Mouse (Mus musculus): ENCODE results near the gene Rbms1. TPM values are rescaled to one million over a fixed set of nuclear protein-coding genes. Genes with fewer than 3 reads are reported as not detected.

Gene Rbms1
- total and polyA plus RNA-seq, 3 experiments, result 10.1 to 27.4 TPM; not detected in 1

DNA sequence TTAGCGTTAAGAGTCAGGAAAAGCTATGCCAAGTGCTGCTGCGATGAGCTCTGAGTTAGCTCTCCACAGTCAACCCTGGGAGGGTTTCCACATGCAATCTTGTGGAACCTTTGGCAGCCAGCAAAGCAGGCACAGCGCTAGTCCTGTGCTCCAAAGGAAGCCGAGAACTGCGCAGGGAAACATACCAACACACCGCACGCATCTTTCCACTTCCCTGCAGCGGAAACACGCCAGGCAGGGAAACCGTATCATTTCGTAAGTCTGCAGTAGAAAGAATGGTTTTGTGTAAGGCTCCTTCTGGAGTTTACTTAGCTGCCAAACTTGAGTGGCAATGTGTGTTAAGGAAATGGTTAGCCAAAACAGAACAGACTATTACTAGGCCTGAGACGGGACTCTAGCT is 150.0 kb downstream of the Rbms1 start:
- no peak for DNase-seq (ENCODE audit: low read depth, low spot score)
- H3K79me2 ChIP-seq (ENCODE audit: control insufficient read depth, insufficient read depth, low read length, poor library complexity), result no peaks in the 10 kb centered on the region; the same call in 1 of the 2 replicates

DNA sequence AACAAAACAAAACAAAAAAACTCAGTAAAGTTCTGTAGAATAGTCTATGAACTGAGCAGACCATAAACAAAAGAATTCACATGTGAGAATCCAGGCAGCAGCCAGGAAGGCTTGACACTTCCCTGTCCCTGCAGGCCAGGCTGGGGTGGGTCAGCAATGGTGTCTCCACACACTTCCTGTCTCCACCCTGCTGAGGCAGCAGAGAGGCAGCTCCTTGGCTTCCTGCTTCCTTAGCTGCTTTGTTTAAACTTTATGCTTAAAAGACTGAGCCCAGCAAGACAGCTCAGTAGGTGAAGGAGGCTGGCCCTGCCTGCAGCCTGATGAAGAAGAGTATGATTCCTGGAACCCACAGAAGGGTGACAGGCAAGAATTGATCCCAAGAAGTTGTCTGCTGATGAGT is 152.4 kb downstream of the Rbms1 start:
- no peak overlapping the region for H3K9ac ChIP-seq (ENCODE audit: control insufficient read depth, low read depth, low read length, poor library complexity, severe bottlenecking)
- H3K4me1 ChIP-seq (ENCODE audit: control insufficient read depth in 1 of 2, insufficient read depth in 2 of 2, low read length in 2 of 2), result peaks cover 3 to 16% of the 10 kb centered on the region in 2 experiments; a peak in 3 of 4 replicates
- peaks cover 0 to 9% of the 10 kb centered on the region in 2 experiments; a peak in 2 of 4 replicates for H3K36me3 ChIP-seq (ENCODE audit: control insufficient read depth in 1 of 2, insufficient read depth in 2 of 2, low read length in 2 of 2)
- H3K9me3 ChIP-seq (replicated peaks; ENCODE audit: insufficient read depth, low read length), result no peaks in the 10 kb centered on the region
- no peak overlapping the region for H3K4me3 ChIP-seq (ENCODE audit: control insufficient read depth in 1 of 2, insufficient read depth in 1 of 2, low read depth in 2 of 2, low read length in 2 of 2)
- TF ChIP-seq ZMIZ1 (IDR thresholded peaks at IDR 0.05; ENCODE audit: low read depth, low read length) (no peak), ELF1 (IDR thresholded peaks at IDR 0.05; ENCODE audit: low read depth, low read length) (peak; percentile 64), CTCF (IDR thresholded peaks at IDR 0.05 in 2 of 3, conservative IDR thresholded peaks at IDR 0.05 in 1 of 3; ENCODE audit: control insufficient read depth in 1 of 3, insufficient read depth in 1 of 3, low read depth in 2 of 3, low read length in 3 of 3, poor library complexity in 1 of 3, severe bottlenecking in 1 of 3) (0 out of 6 replicates have a peak, but pooled peaks of 1 of the 3 experiments have one; percentile 6)
- H3K79me2 ChIP-seq (ENCODE audit: control insufficient read depth, insufficient read depth, low read length, poor library complexity), result no peaks in the 10 kb centered on the region; the same call in 1 of the 2 replicates
- peak; percentile 72 for DNase-seq (ENCODE audit: low read depth, low spot score)
- no peaks in the 10 kb centered on the region for H3K27me3 ChIP-seq (ENCODE audit: control insufficient read depth in 1 of 2, insufficient read depth in 2 of 2, low read length in 2 of 2)
- H3K27ac ChIP-seq (ENCODE audit: control insufficient read depth, low read depth, low read length), result peak overlapping the region; percentile 6; the same call in 1 of the 2 replicates

More for the DNA sequence above, 150.0 kb downstream of the Rbms1 start:
- H3K27ac ChIP-seq (ENCODE audit: control insufficient read depth, low read depth, low read length), result no peak overlapping the region
- peaks cover 0 to 9% of the 10 kb centered on the region in 2 experiments; a peak in 2 of 4 replicates for H3K36me3 ChIP-seq (ENCODE audit: control insufficient read depth in 1 of 2, insufficient read depth in 2 of 2, low read length in 2 of 2)
- TF ChIP-seq CHD2 (IDR thresholded peaks at IDR 0.05; ENCODE audit: low read length), result no peak
- TF ChIP-seq TBP (IDR thresholded peaks at IDR 0.05; ENCODE audit: low read depth, low read length), result no peak
- TF ChIP-seq UBTF (IDR thresholded peaks at IDR 0.05; ENCODE audit: borderline replicate concordance, insufficient read depth, low read depth, low read length), result no peak
- TF ChIP-seq BHLHE40 (IDR thresholded peaks at IDR 0.05; ENCODE audit: borderline replicate concordance, low read depth, low read length), result no peak
- TF ChIP-seq MAFK (IDR thresholded peaks at IDR 0.05; ENCODE audit: borderline replicate concordance, low read depth, low read length), result no peak
- TF ChIP-seq GATA1 (IDR thresholded peaks at IDR 0.05; ENCODE audit: low read depth, low read length), result no peak
- no peak for TF ChIP-seq ETS1 (IDR thresholded peaks at IDR 0.05; ENCODE audit: low read depth, low read length)
- TF ChIP-seq ZNF384 (IDR thresholded peaks at IDR 0.05; ENCODE audit: low read depth, low read length), result no peak
- TF ChIP-seq ZKSCAN1 (IDR thresholded peaks at IDR 0.05; ENCODE audit: low read depth, low read length), result no peak
- TF ChIP-seq MEF2A (IDR thresholded peaks at IDR 0.05; ENCODE audit: extremely low read depth, insufficient replicate concordance, low read depth, low read length, poor library complexity, severe bottlenecking), result no peak
- no peak for TF ChIP-seq SMC3 (IDR thresholded peaks at IDR 0.05; ENCODE audit: low read depth, low read length)
- no peak for TF ChIP-seq TAL1 (IDR thresholded peaks at IDR 0.05; ENCODE audit: low read length)
- no peak for TF ChIP-seq POLR2AphosphoS2 (IDR thresholded peaks at IDR 0.05; ENCODE audit: low read length)
- no peak overlapping the region for H3K9ac ChIP-seq (ENCODE audit: control insufficient read depth, low read depth, low read length, poor library complexity, severe bottlenecking)
- H3K4me1 ChIP-seq (ENCODE audit: control insufficient read depth in 1 of 2, insufficient read depth in 2 of 2, low read length in 2 of 2), result peaks cover 3 to 16% of the 10 kb centered on the region in 2 experiments; a peak in 3 of 4 replicates
- H3K4me3 ChIP-seq (ENCODE audit: control insufficient read depth in 1 of 2, insufficient read depth in 1 of 2, low read depth in 2 of 2, low read length in 2 of 2), result no peak overlapping the region
- no peaks in the 10 kb centered on the region for H3K9me3 ChIP-seq (replicated peaks; ENCODE audit: insufficient read depth, low read length)
- no peaks in the 10 kb centered on the region for H3K27me3 ChIP-seq (ENCODE audit: control insufficient read depth in 1 of 2, insufficient read depth in 2 of 2, low read length in 2 of 2)
